Mouse (Mus musculus) ES-Bruce4 (cell line): ENCODE data around the gene Arhgap44. TPM values are rescaled to one million over a fixed set of nuclear protein-coding genes. Genes with fewer than 3 reads are reported as not detected.

ENCODE experiments used
- H3K27ac ChIP-seq: 2 replicates; pipeline ENCODE4 v1.5.1; 2012; ENCODE audit warnings: low read length, inconsistent platforms; ENCODE audit not compliant: insufficient read depth
- H3K27me3 ChIP-seq: 2 replicates; pipeline ENCODE4 v1.6.1; 2012; ENCODE audit warnings: mild to moderate bottlenecking, low read length, inconsistent platforms; ENCODE audit not compliant: control insufficient read depth, poor library complexity, insufficient read depth, severe bottlenecking
- H3K36me3 ChIP-seq: 2 replicates; pipeline ENCODE4 v1.6.1; 2012; ENCODE audit warnings: inconsistent platforms, mild to moderate bottlenecking, low read length, moderate library complexity; ENCODE audit not compliant: control insufficient read depth, poor library complexity, insufficient read depth, severe bottlenecking
- H3K4me1 ChIP-seq: one replicate; pipeline ENCODE4 v1.8.1; 2011; ENCODE audit warnings: low read length; ENCODE audit not compliant: control insufficient read depth, insufficient read depth
- H3K4me3 ChIP-seq: 2 replicates; pipeline ENCODE4 v1.5.1; 2011; ENCODE audit warnings: low read depth, mild to moderate bottlenecking, low read length
- H3K9ac ChIP-seq: 2 replicates; pipeline ENCODE4 v1.6.1; 2012; ENCODE audit warnings: low read depth, mild to moderate bottlenecking, inconsistent platforms; ENCODE audit not compliant: poor library complexity, severe bottlenecking
- H3K9me3 ChIP-seq: replicated peaks from 2 replicates; pipeline ENCODE4 v1.6.1; 2012; ENCODE audit warnings: mild to moderate bottlenecking, low read length, inconsistent platforms; ENCODE audit not compliant: control insufficient read depth, poor library complexity, insufficient read depth, severe bottlenecking
- CTCF ChIP-seq: IDR thresholded peaks from one replicate; pipeline ENCODE4 v1.8.1; 2011; ENCODE audit warnings: low read depth, low read length
- EP300 ChIP-seq: IDR thresholded peaks from 2 replicates; pipeline ENCODE4 v1.6.1; 2011; ENCODE audit warnings: low read depth, low read length; ENCODE audit not compliant: insufficient read depth
- POLR2A ChIP-seq: IDR thresholded peaks from one replicate; pipeline ENCODE4 v1.8.1; 2011; ENCODE audit warnings: low read length; ENCODE audit not compliant: insufficient read depth
- polyA plus RNA-seq: library from polyadenylated mRNA; stranded (reverse); fragments of >200 nt; gene quantifications from 2 replicates; pipeline ENCODE4 v1.2.4, GENCODE M21; 2011; ENCODE audit warnings: low read depth; ENCODE audit not compliant: missing spikeins, insufficient read depth, insufficient read length

The Arhgap44 gene
- polyA plus RNA-seq, 1 experiment = 8.6 TPM

- no peaks in the 10 kb centered on the region for H3K9me3 ChIP-seq
- H3K9ac ChIP-seq = no peak overlapping the region
- H3K27ac ChIP-seq = no peak overlapping the region
- no peaks in the 10 kb centered on the region for H3K27me3 ChIP-seq
- TF ChIP-seq CTCF (no peak), POLR2A (no peak), EP300 (no peak)
- H3K4me1 ChIP-seq = no peaks in the 10 kb centered on the region
- H3K36me3 ChIP-seq = no peaks in the 10 kb centered on the region
- H3K4me3 ChIP-seq = no peak overlapping the region
Observed at GRCm38 (mm10) chr11:65104076-65104475, 58.7 kb downstream of the Arhgap44 start.

- H3K27ac ChIP-seq = no peak overlapping the region
- no peaks in the 10 kb centered on the region for H3K4me1 ChIP-seq
- no peaks in the 10 kb centered on the region for H3K36me3 ChIP-seq
- H3K9me3 ChIP-seq = no peaks in the 10 kb centered on the region
- TF ChIP-seq EP300 = no peak
- TF ChIP-seq POLR2A = no peak
- no peak for TF ChIP-seq CTCF
- H3K4me3 ChIP-seq = no peak overlapping the region
- no peak overlapping the region for H3K9ac ChIP-seq
- H3K27me3 ChIP-seq = no peaks in the 10 kb centered on the region
Observed at GRCm38 (mm10) chr11:65101206-65101605, 61.6 kb downstream of the Arhgap44 start.

GRCm38 (mm10) chr11:65100031-65100430, 62.7 kb downstream of the Arhgap44 start:
- Histone ChIP-seq H3K4me1 (no peaks in the 10 kb centered on the region), H3K27ac (no peak overlapping the region), H3K9me3 (no peaks in the 10 kb centered on the region), H3K9ac (no peak overlapping the region), H3K36me3 (no peaks in the 10 kb centered on the region), H3K4me3 (no peak overlapping the region), H3K27me3 (no peaks in the 10 kb centered on the region)
- TF ChIP-seq POLR2A = no peak
- no peak for TF ChIP-seq CTCF
- TF ChIP-seq EP300 = no peak

GRCm38 (mm10) chr11:65097526-65098070, 65.2 kb downstream of the Arhgap44 start:
- no peak overlapping the region for H3K27ac ChIP-seq
- no peaks in the 10 kb centered on the region for H3K4me1 ChIP-seq
- H3K9me3 ChIP-seq = no peaks in the 10 kb centered on the region
- TF ChIP-seq CTCF = no peak
- TF ChIP-seq POLR2A = no peak
- TF ChIP-seq EP300 = no peak
- H3K36me3 ChIP-seq = no peaks in the 10 kb centered on the region
- no peak overlapping the region for H3K4me3 ChIP-seq
- no peaks in the 10 kb centered on the region for H3K27me3 ChIP-seq
- no peak overlapping the region for H3K9ac ChIP-seq

GRCm38 (mm10) chr11:65096866-65097265, 65.9 kb downstream of the Arhgap44 start:
- no peak overlapping the region for H3K9ac ChIP-seq
- H3K27ac ChIP-seq = no peak overlapping the region
- no peaks in the 10 kb centered on the region for H3K27me3 ChIP-seq
- H3K36me3 ChIP-seq = no peaks in the 10 kb centered on the region
- H3K9me3 ChIP-seq = no peaks in the 10 kb centered on the region
- H3K4me1 ChIP-seq = no peaks in the 10 kb centered on the region
- TF ChIP-seq EP300 (no peak), CTCF (no peak), POLR2A (no peak)
- H3K4me3 ChIP-seq = no peak overlapping the region

GRCm38 (mm10) chr11:65092851-65093250, 69.9 kb downstream of the Arhgap44 start:
- no peak overlapping the region for H3K4me3 ChIP-seq
- H3K27me3 ChIP-seq = no peaks in the 10 kb centered on the region
- no peaks in the 10 kb centered on the region for H3K36me3 ChIP-seq
- no peaks in the 10 kb centered on the region for H3K4me1 ChIP-seq
- no peak overlapping the region for H3K27ac ChIP-seq
- TF ChIP-seq EP300 = no peak
- TF ChIP-seq CTCF = no peak
- TF ChIP-seq POLR2A = no peak
- H3K9me3 ChIP-seq = no peaks in the 10 kb centered on the region
- no peak overlapping the region for H3K9ac ChIP-seq

GRCm38 (mm10) chr11:65090386-65090785, 72.4 kb downstream of the Arhgap44 start:
- H3K4me3 ChIP-seq = no peak overlapping the region
- H3K9ac ChIP-seq = no peak overlapping the region
- 0 out of 2 replicates have a peak, but pooled peaks cover 2% of the 10 kb centered on the region for H3K9me3 ChIP-seq
- no peaks in the 10 kb centered on the region for H3K36me3 ChIP-seq
- TF ChIP-seq POLR2A (no peak), EP300 (no peak), CTCF (no peak)
- no peaks in the 10 kb centered on the region for H3K4me1 ChIP-seq
- no peak overlapping the region for H3K27ac ChIP-seq
- H3K27me3 ChIP-seq = no peaks in the 10 kb centered on the region
